Mouse (Mus musculus): ENCODE data around the gene Gm38394. TPM values are rescaled to one million over a fixed set of nuclear protein-coding genes. Genes with fewer than 3 reads are reported as not detected.

The Gm38394 gene
- polyA plus RNA-seq, 1 experiment, result 81.1 TPM

DNA sequence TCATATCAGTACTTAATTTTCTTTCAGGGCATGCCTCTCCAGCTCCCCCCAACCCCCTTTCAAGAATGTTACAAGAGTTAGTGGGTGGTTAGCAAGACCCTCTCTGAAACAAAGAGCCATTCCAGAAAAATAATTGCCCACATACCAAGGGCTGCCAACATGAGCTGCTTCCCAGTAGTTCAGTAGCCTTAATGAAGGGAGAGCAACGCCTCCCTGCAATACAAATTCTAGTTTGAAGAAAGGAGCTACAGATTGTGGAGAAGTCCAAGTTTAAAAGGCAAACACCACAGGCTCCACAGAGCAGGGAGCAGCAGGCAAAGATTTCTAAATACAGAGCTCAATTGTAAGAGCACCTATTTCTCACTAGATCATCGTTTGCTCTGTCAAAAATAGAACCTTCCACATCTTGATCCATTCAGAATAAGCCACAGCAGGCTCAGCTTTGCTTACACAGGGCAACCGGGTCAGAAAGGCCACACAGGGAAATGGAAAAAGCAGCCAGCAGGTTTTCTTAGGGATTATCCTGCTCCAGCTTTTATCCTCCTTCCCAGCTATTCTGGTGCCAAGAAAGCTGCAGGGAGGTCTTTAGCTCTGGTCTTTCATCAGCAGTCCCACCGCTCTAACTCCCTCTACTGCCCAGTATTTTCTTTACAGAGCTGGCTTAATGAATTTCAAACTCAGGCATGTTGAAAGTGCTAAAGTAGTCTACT lies 64.7 kb downstream of the Gm38394 start:
- TF ChIP-seq CTCF (IDR thresholded peaks at IDR 0.05; ENCODE audit: low read depth, low read length) (no peak), EP300 (IDR thresholded peaks at IDR 0.05; ENCODE audit: insufficient read depth, low read depth, low read length) (no peak), POLR2A (IDR thresholded peaks at IDR 0.05; ENCODE audit: insufficient read depth, low read length) (no peak)
- Histone ChIP-seq H3K9me3 (replicated peaks; ENCODE audit: control insufficient read depth, insufficient read depth, low read length, poor library complexity, severe bottlenecking) (no peaks in the 10 kb centered on the region), H3K4me3 (ENCODE audit: low read depth, low read length) (no peak overlapping the region), H3K27me3 (ENCODE audit: control insufficient read depth, insufficient read depth, low read length, poor library complexity, severe bottlenecking) (no peaks in the 10 kb centered on the region), H3K4me1 (ENCODE audit: control insufficient read depth, insufficient read depth, low read length) (peaks cover 2% of the 10 kb centered on the region), H3K9ac (ENCODE audit: low read depth, poor library complexity, severe bottlenecking) (no peak overlapping the region), H3K27ac (ENCODE audit: insufficient read depth, low read length) (no peak overlapping the region), H3K36me3 (ENCODE audit: control insufficient read depth, insufficient read depth, low read length, poor library complexity, severe bottlenecking) (peaks cover 7% of the 10 kb centered on the region)

DNA sequence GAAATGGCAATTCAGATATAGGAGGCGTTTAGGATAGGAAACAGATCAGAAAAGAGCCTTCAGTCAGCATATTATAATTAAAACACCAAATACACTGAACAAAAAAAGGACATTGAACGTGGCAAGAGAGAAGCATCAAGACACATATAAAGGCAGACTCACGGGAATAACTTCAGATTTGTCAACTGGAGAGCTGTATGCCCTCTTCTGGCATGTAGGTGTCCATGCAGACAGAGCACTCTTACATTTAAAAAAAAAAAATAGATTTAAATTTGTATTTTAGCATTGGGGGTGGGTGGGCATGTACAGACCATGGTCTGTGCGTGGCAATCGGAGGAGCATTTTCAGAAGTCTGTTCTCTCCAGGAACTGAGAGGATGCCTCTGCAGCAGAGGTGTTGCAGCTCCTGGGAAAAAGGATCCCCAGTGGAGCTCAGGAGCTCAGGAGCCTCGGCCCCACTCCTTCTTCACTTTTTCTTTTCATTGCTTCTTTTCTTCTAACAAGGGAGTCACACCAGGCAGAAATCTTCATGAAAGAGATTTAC lies 75.1 kb downstream of the Gm38394 start:
- Histone ChIP-seq H3K4me3 (ENCODE audit: low read depth, low read length) (no peak overlapping the region), H3K9ac (ENCODE audit: low read depth, poor library complexity, severe bottlenecking) (no peak overlapping the region), H3K9me3 (replicated peaks; ENCODE audit: control insufficient read depth, insufficient read depth, low read length, poor library complexity, severe bottlenecking) (no peaks in the 10 kb centered on the region), H3K27ac (ENCODE audit: insufficient read depth, low read length) (no peak overlapping the region), H3K4me1 (ENCODE audit: control insufficient read depth, insufficient read depth, low read length) (no peaks in the 10 kb centered on the region), H3K36me3 (ENCODE audit: control insufficient read depth, insufficient read depth, low read length, poor library complexity, severe bottlenecking) (no peaks in the 10 kb centered on the region), H3K27me3 (ENCODE audit: control insufficient read depth, insufficient read depth, low read length, poor library complexity, severe bottlenecking) (no peaks in the 10 kb centered on the region)
- TF ChIP-seq POLR2A (IDR thresholded peaks at IDR 0.05; ENCODE audit: insufficient read depth, low read length), result no peak
- no peak for TF ChIP-seq CTCF (IDR thresholded peaks at IDR 0.05; ENCODE audit: low read depth, low read length)
- TF ChIP-seq EP300 (IDR thresholded peaks at IDR 0.05; ENCODE audit: insufficient read depth, low read depth, low read length), result no peak

DNA sequence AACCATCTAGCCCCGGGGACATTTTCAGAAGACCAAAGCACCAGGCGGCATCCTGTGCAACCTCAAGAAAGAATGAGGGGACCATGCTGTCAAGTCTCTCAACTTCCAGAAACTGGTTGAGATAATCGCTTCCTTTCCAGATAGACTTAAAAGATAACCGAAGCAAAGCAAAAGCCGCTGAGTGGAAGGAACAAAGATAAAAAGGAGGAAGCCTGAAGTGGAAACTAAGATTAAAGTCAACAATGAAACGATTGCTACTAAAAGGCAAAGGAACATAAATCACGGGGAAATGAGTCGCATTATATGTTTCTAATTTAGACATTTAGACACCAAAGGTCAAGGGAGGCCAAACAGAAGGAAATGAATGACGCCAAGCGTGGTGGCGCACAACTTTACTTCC lies 89.8 kb downstream of the Gm38394 start:
- H3K27ac ChIP-seq (ENCODE audit: insufficient read depth, low read length), result no peak overlapping the region
- H3K4me3 ChIP-seq (ENCODE audit: low read depth, low read length), result no peak overlapping the region
- no peaks in the 10 kb centered on the region for H3K27me3 ChIP-seq (ENCODE audit: control insufficient read depth, insufficient read depth, low read length, poor library complexity, severe bottlenecking)
- H3K36me3 ChIP-seq (ENCODE audit: control insufficient read depth, insufficient read depth, low read length, poor library complexity, severe bottlenecking), result no peaks in the 10 kb centered on the region
- H3K9ac ChIP-seq (ENCODE audit: low read depth, poor library complexity, severe bottlenecking), result no peak overlapping the region
- H3K9me3 ChIP-seq (replicated peaks; ENCODE audit: control insufficient read depth, insufficient read depth, low read length, poor library complexity, severe bottlenecking), result peaks cover 5% of the 10 kb centered on the region
- H3K4me1 ChIP-seq (ENCODE audit: control insufficient read depth, insufficient read depth, low read length), result no peaks in the 10 kb centered on the region
- TF ChIP-seq CTCF (IDR thresholded peaks at IDR 0.05; ENCODE audit: low read depth, low read length) (no peak), EP300 (IDR thresholded peaks at IDR 0.05; ENCODE audit: insufficient read depth, low read depth, low read length) (no peak), POLR2A (IDR thresholded peaks at IDR 0.05; ENCODE audit: insufficient read depth, low read length) (no peak)

Other genes with a start within 250 kb of the Gm38394 start
- gene Sox13, start 236.9 kb downstream of the Gm38394 start, polyA plus RNA-seq (2011; ENCODE audit: insufficient read depth, insufficient read length, low read depth, missing spikeins), result 22.8 and 25.0 TPM in 2 replicates
- gene Snrpe, start 51.0 kb downstream of the Gm38394 start, polyA plus RNA-seq (2011; ENCODE audit: insufficient read depth, insufficient read length, low read depth, missing spikeins), result 434 and 488 TPM in 2 replicates
- gene Zbed6, start 433 bp downstream of the Gm38394 start, polyA plus RNA-seq (2011; ENCODE audit: insufficient read depth, insufficient read length, low read depth, missing spikeins), result 36.9 and 38.4 TPM in 2 replicates
- 1.4 and 1.5 TPM in 2 replicates for gene Lax1, start 28.8 kb upstream of the Gm38394 start, polyA plus RNA-seq (2011; ENCODE audit: insufficient read depth, insufficient read length, low read depth, missing spikeins)
- gene Atp2b4, start 139.7 kb upstream of the Gm38394 start, polyA plus RNA-seq (2011; ENCODE audit: insufficient read depth, insufficient read length, low read depth, missing spikeins), result 16.1 and 19.4 TPM in 2 replicates
- gene Optc, start 246.7 kb upstream of the Gm38394 start, polyA plus RNA-seq (2011; ENCODE audit: insufficient read depth, insufficient read length, low read depth, missing spikeins), result not detected in 2 replicates